Mouse (Mus musculus): ENCODE measurements around the gene Rpl19.
A peak's percentile ranks its signal among the peaks of the same experiment; 100 is the strongest.

Gene Rpl19

DNA sequence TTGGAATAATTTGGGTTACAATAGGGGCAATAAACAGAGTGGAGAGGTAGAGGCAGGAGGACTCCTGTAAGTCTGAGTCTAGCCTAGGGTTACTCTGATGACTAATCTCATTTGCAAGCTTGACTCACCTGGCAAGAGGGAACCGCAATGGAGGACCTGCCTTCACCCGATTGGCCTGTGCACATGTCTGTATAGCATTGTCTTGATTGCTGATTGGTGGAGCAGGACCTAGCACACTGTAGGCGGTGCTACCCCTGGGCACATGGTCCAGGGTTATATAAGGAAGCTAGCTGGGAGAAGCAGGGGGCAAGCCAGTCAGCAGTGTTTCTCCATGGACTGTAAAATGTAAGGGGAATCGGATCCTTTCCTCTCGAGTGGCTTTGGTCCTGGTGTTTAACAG, 31.5 kb downstream of the Rpl19 start:
- no peak for DNase-seq

DNA sequence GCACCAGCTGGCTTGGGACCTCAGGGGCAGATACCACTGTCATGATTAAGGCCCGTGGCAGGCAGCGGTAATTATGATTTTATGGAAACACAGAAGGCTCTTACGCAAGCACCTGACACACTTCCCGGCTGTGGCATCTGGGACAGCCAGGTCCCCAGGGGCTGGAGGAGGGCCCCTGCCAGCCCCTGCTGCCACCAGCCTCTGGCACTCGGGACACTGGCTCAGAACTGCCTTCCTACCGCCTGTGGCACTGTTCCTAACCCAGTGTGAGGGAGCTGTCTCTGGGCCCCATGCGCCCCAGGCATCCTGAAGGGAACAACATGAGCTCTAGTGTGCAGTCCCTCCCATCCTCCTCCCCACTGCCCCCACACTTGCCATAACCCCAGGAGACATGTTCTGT, 33.2 kb downstream of the Rpl19 start:
- DNase-seq = no peak

DNA sequence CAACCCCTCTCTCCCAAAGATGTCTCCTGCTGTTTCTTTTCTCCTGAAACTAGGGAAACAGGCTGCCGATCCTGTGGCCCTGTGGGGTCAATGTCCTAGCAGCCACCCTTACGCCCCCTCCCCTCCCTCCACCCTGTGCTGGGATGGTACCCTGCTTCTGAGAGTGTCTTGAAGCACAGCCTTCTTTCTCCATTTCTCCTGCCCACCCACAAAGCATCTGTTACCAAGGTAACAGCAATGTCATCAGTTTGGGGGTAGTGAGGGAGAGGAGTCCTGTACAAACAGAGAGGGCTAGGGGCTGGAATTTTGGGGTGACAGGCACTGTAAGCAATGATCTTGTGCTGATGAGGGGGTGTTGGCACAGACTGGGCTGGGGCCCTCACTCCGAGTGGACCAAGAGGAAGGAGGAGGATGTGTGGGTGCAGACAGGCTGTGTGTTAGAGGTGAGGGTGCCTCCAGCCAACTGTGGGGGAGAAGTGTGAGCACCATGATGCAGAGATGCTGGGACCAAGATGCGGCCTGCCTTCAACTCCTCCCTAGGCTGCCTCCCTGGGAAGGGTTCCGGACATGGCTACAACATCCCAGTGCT, 33.7 kb downstream of the Rpl19 start:
- no peak for DNase-seq

DNA sequence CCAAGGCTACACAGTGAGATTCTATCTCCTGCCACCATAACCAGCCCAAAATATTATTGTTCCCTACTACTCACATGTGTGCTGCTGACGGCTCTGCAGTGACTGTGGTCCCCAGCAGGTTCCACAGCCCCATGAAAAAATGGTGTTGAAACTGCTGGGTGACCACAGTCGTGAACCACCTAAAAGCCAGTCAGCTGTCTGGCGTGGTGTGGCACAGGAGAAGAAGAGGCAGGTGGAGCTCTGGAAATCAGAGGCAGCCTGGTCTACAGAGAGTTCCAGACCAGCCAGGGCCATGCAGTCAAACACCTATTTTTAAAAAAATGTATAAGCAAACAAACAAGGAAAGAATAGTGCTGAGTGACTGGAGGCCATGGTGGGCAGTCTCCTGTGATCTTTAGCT, 34.9 kb downstream of the Rpl19 start:
- no peak for DNase-seq

DNA sequence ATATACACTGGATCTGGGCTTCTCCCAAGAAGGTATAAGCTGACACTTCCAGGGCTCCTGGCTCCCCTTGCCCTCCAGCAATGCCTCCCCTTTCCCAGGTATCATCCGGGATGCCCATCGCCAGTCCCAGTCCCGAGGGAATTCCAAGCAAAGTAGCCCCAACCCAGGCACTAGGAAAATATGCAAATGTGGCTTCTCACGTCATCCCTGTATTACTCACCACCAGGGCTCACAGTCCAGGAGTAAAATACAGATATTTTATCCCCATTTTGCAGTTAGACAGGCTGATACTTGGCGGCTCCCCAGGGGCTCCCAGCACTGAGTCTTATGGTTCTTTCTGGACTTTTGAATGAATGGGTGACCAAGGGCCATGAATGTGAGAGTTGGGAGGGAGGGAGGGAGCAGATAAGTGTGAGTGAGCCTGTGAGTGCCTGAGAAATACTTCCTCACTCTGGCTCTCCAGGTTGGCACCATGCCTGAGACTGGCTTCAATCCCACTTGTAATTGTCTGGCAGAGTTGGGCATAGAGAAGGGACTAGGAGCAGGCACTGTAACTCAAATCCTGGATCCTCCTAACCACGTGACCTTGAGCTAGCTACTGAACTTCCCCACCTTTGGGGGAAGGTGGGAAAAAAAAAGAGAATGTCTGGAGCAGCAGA, 35.5 kb downstream of the Rpl19 start:
- DNase-seq = peak; percentile 28

DNA sequence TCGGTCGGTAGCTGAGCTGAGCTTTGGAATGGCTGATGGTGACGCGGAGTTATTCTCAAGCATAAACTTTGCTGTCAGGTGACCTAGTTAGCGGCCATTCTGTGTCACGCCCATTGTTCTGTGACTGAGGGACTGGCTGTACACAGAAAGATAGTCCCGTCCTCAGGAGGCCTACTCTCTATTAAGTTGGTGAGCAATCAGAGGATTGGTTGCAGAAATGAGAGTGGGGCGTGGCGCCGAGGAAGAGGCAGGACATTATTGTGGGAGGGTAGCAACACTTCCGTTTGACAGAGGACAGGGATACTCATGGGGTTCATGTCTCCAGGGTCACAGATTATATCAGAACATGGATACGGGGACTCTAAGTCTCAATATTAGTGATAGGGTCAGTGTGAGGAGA, 39.7 kb downstream of the Rpl19 start:
- no peak for DNase-seq

DNA sequence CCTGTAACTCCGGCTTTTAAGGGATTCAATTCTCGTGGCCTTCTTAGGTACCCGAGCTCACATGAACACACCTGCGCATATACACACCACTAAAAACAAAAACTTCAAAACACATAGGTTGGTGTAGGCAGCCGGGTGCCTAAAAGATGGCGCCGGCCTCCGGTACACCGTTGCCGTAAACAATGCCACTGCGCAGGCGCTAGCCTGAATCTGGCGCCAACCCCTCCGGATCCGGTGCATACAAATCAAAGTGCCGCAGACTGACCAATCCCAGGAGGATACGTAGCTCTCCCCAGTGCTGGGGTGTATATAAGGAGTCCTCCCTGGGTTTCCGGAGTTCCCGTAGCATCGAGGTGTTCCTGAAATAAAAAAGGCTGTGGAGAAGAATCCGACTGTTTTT, 40.7 kb downstream of the Rpl19 start:
- DNase-seq = no peak

DNA sequence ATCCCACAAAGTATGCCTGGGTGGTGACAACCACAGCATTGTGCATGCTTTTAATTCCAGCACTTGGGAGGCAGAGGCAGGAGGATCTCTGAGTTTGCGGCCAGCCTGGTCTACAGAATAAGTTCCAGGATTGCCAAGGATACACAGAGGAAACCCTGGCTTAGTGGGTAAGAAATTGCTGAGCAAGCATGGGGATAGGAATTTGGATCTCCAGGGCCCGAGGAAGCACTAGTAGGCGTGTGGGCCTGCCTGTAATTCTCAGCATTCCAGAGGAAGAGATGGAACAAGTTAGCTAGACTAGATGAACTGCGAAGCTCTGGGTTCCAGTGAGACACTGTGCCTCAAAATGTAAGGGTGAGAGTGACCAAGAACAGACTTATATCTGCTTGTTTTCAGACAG, 46.9 kb downstream of the Rpl19 start:
- no peak for DNase-seq

DNA sequence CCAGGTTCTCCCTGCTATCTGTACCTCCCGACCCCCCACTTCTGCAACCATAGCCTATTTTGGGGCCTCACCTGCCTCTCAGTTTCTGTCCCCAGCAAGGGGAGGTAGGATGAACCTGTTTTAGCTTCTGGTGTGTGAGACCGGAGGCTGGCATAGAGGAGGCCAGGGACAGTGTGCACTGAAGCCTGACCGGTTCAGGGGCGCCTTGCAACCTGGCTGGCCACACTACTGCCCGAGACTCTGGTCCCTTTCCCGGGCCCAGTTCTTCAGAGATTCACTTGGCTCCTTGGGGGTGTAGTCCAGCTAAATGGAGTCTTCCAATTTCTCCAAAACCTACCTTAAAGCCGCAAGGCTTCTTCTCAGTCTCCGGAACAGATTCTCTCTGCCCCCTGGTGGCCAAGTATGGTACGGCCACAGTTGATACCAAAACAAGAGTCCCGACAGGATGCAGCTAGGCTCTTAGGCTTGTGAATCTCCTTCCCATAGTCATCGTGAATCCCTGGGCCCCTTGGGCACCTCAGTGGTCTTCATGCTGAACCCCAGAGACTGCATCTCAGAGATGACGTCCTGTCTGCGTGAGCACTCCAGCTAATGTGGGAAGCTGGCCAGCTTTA, 48.8 kb downstream of the Rpl19 start:
- DNase-seq = peak; percentile 90

DNA sequence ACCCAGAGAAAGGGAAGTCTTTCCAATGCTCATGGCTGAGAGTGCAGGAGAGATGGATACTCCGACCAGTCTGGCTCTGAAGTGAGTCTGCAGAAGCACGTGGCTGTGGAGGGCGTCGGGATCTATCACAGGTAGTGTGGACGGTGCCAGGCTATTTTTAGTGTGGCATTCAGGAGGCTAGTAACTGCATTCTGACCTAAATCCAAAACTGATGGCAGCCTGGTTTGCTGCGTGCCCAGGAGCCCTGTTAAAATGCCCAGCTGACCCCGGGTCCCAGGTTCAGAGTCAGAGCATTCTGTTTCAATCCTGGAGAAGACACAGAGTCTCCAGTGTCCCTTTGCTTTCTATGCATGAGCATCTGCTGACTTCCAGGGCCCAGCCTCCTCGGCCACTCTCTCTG, 50.6 kb downstream of the Rpl19 start:
- DNase-seq = peak; percentile 16

Data from kidney, adult 18-20 months (tissue).